Mouse (Mus musculus) forebrain, embryonic 14.5 days (tissue): ENCODE measurements around the gene Dscaml1. TPM values are rescaled to one million over a fixed set of nuclear protein-coding genes. Genes with fewer than 3 reads are reported as not detected.

Source experiments
- ATAC-seq: fragments of 200-750 bp; cut with Nextera tagmentation; 2 replicates; pipeline ENCODE4 v1.8.0; 2017; ENCODE audit warnings: mild to moderate bottlenecking, moderate library complexity
- DNase-seq: peaks from one replicate; pipeline ENCODE4 v3.0.0-alpha.2; 2015; ENCODE audit warnings: low spot score
- H3K27ac ChIP-seq: fragments of 300-500 bp; sonication (generic); 2 replicates; pipeline ENCODE4 v1.5.1; 2014; ENCODE audit warnings: low read depth, mild to moderate bottlenecking, control low read depth, low read length, moderate library complexity
- H3K27me3 ChIP-seq: fragments of 300-500 bp; sonication (generic); replicated peaks from 2 replicates; pipeline ENCODE4 v1.6.1; 2014; ENCODE audit warnings: low read length, control low read depth, mixed read lengths; ENCODE audit not compliant: control insufficient read depth, insufficient read depth
- H3K36me3 ChIP-seq: fragments of 300-500 bp; sonication (generic); 2 replicates; pipeline ENCODE4 v1.6.1; 2014; ENCODE audit warnings: low read length, control low read depth; ENCODE audit not compliant: control insufficient read depth, insufficient read depth
- H3K4me1 ChIP-seq: fragments of 300-500 bp; sonication (generic); 2 replicates; pipeline ENCODE4 v1.6.1; 2014; ENCODE audit warnings: antibody characterized with exemption, low read length, control low read depth; ENCODE audit not compliant: control insufficient read depth, insufficient read depth
- H3K4me2 ChIP-seq: fragments of 300-500 bp; sonication (generic); 2 replicates; pipeline ENCODE4 v1.6.1; 2014; ENCODE audit warnings: mild to moderate bottlenecking, control low read depth, low read length
- H3K4me3 ChIP-seq: fragments of 300-500 bp; sonication (generic); 2 replicates; pipeline ENCODE4 v1.5.1; 2014; ENCODE audit warnings: low read depth, low read length, control low read depth
- H3K9ac ChIP-seq: fragments of 300-500 bp; sonication (generic); 2 replicates; pipeline ENCODE4 v1.6.1; 2014; ENCODE audit warnings: mild to moderate bottlenecking, low read length, control low read depth, moderate library complexity
- H3K9me3 ChIP-seq: fragments of 300-500 bp; sonication (generic); replicated peaks from 2 replicates; pipeline ENCODE4 v1.6.1; 2016; ENCODE audit warnings: low read length, control low read depth, mixed read lengths; ENCODE audit not compliant: control insufficient read depth
- WGBS: fragments of 180-500 bp; shearing (Covaris S2); extraction: QIAGEN DNeasy Blood & Tissue Kit; methylation state at CpG from one replicate; pipeline ENCODE4 v1.1.7; 2014; 5-methylcytosine and 5-hydroxymethylcytosine counted together
- polyA plus RNA-seq: library from polyadenylated mRNA; unstranded; fragments of >200 nt; fragmentation: Nextera tagmentation; extraction: Ambion mirVana; gene quantifications from 2 replicates; pipeline ENCODE4 v1.2.1, GENCODE M21; 2014

The Dscaml1 gene
- polyA plus RNA-seq, 1 experiment from 2014 or later, result 11.3 TPM

DNA sequence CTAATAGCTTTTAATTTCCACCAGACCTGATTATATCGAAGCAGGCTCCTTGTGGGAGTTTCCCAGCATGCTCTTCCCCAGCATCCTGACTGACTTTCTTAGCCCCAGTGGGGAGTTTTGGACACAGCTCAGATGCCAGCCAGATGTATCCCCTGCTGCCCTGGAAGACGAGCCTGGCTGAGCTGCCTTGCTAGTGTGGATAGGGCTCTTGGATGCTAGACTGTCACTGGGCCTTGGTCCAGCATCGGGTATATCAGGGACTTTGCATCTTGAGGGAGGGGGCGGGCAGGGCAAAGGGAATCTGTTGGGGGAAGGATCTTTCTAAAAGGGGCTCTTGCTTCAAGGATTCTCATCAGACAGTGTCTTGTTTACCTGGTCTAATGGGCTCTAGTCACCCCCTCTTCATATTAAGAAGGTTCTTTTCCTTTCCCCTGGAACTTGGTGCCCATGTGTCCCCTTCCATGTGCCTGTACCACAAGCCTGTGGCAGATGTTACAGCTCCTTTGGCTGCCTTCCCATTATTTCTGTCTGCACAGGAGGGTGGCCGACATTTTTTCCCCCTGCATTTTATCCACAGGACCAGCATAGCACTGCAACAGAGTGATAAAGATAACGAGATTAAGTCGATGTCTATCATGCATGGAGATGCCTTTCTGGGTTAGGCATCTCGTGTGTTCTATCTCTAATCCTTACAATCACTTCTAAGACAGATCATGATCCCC is 28.6 kb downstream of the Dscaml1 start:
- no peaks in the 10 kb centered on the region for H3K27me3 ChIP-seq
- peak overlapping the region; percentile 52 for H3K27ac ChIP-seq
- ATAC-seq (peak; percentile 34; the same call in 1 of the 2 replicates), DNase-seq (peak; percentile 55)
- no peaks in the 10 kb centered on the region for H3K9me3 ChIP-seq
- peaks cover 10% of the 10 kb centered on the region for H3K4me1 ChIP-seq
- H3K9ac ChIP-seq, result no peak overlapping the region
- 54% methylated on average over 8 of the region's 8 CpGs for WGBS
- 0 out of 2 replicates have a peak, but pooled peaks cover 13% of the 10 kb centered on the region for H3K36me3 ChIP-seq
- no peak overlapping the region for H3K4me2 ChIP-seq
- H3K4me3 ChIP-seq, result no peak overlapping the region

DNA sequence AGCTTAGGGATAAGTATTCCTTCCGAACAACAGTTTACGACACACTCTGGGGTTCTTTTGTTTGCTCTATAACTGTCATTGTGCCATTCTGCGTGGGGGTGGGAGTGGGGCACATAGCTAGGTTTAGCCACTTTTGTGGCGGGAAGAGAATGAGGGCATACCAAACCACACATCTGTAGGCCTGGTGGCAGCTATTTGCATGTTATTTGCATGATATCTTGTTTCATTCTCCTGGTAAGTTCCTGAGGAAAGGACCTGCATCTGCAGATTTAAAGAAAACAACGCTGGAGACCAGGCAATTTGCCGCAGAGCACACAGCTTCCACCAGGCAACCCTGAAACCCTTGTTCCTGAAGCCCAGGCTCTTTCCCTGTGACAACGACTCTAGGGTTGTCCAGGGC is 30.8 kb downstream of the Dscaml1 start:
- Histone ChIP-seq H3K27ac (no peak overlapping the region), H3K4me2 (no peak overlapping the region), H3K9ac (no peak overlapping the region), H3K36me3 (no peaks in the 10 kb centered on the region), H3K27me3 (no peaks in the 10 kb centered on the region), H3K4me1 (peaks cover 10% of the 10 kb centered on the region), H3K4me3 (no peak overlapping the region), H3K9me3 (no peaks in the 10 kb centered on the region)
- ATAC-seq (no peak), DNase-seq (no peak)
- 40% methylated on average over 7 of the region's 7 CpGs for WGBS

DNA sequence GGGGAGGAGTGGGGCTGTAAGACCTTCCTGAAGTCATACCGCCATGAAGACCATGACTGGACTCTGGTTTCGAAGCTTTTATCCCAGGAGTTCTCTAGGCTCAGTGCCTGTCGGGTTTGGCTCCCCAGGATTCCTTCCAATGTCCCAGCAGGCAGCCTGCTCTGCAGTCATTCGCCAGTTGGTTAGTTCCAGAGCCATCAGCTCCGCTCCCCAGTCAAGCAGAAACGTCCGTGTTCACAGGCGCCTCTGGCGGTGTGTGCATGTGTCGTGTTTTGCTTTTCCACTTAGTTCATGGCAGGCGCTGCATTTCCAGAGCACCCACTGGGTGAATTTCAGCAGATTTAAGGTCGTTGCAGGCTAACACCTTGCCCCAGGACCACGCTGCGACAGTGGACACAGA is 31.9 kb downstream of the Dscaml1 start:
- ATAC-seq, result no peak
- Histone ChIP-seq H3K27ac (0 out of 2 replicates have a peak overlapping the region, but pooled peaks have one; percentile 7), H3K4me1 (peaks cover 10% of the 10 kb centered on the region), H3K4me2 (no peak overlapping the region), H3K4me3 (no peak overlapping the region), H3K27me3 (no peaks in the 10 kb centered on the region), H3K9ac (no peak overlapping the region), H3K36me3 (no peaks in the 10 kb centered on the region), H3K9me3 (no peaks in the 10 kb centered on the region)
- WGBS, result 60% methylated on average over 14 of the region's 14 CpGs
- DNase-seq, result peak; percentile 40

DNA sequence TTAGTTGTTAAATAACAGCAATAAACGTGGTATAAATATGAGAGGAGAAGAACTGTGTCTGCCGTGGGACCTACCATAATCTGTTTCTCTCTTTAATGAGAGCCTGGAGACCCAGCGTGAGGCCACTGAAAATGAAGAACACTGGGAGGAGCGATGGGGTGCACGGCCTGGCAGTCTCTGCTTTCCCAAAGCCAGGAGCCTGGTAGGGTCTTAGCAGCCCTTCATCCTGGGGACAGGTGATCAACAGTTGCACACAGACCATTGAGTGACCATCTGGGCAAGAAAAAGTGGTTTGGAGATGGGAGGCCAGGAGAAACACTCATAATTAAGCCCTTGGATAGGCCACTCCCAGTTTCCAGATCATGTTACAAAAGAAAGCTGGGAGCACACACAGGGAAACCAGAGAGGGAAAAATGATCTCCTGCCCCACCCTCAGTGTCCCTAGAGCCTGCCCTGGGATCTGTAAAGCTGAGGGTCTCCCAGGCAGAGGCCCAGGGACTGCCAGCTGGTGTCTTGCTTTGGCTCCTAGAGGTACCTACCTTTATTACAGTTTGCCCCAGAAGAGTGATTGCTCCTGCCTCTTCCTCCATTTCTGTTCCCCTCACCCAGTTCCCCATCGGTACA is 39.1 kb downstream of the Dscaml1 start:
- ATAC-seq (no peak), DNase-seq (no peak)
- no peaks in the 10 kb centered on the region for H3K27me3 ChIP-seq
- no peak overlapping the region for H3K27ac ChIP-seq
- no peak overlapping the region for H3K4me2 ChIP-seq
- H3K4me3 ChIP-seq, result no peak overlapping the region
- H3K36me3 ChIP-seq, result no peaks in the 10 kb centered on the region
- no peak overlapping the region for H3K9ac ChIP-seq
- no peaks in the 10 kb centered on the region for H3K9me3 ChIP-seq
- H3K4me1 ChIP-seq, result peaks cover 10% of the 10 kb centered on the region
- WGBS, result 41% methylated on average over 6 of the region's 6 CpGs

DNA sequence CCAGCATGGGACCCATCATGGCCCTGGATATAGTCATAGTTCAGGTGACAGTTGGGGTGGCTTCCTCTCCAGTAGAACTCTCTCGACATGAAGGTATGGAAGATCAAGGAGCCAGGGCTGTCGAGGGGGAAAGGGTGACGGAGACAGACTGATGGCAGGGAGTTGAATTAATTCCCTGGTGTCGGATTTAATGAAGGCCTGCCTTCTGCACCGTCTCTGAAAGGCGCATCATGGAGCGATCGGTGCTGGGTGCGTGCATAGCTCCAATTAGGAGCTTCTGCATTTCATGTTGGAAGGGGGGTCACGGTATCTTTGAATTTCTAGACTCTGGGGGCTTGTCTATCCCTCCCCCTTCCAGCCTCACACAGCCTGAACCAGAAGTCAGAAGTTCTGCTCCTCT is 41.8 kb downstream of the Dscaml1 start:
- H3K9me3 ChIP-seq, result no peaks in the 10 kb centered on the region
- H3K4me2 ChIP-seq, result no peak overlapping the region
- peak; percentile 11 for DNase-seq
- H3K27me3 ChIP-seq, result no peaks in the 10 kb centered on the region
- no peak overlapping the region for H3K27ac ChIP-seq
- ATAC-seq, result no peak
- 65% methylated on average over 10 of the region's 10 CpGs for WGBS
- no peaks in the 10 kb centered on the region for H3K36me3 ChIP-seq
- H3K4me3 ChIP-seq, result no peak overlapping the region
- peaks cover 28% of the 10 kb centered on the region for H3K4me1 ChIP-seq
- H3K9ac ChIP-seq, result no peak overlapping the region

DNA sequence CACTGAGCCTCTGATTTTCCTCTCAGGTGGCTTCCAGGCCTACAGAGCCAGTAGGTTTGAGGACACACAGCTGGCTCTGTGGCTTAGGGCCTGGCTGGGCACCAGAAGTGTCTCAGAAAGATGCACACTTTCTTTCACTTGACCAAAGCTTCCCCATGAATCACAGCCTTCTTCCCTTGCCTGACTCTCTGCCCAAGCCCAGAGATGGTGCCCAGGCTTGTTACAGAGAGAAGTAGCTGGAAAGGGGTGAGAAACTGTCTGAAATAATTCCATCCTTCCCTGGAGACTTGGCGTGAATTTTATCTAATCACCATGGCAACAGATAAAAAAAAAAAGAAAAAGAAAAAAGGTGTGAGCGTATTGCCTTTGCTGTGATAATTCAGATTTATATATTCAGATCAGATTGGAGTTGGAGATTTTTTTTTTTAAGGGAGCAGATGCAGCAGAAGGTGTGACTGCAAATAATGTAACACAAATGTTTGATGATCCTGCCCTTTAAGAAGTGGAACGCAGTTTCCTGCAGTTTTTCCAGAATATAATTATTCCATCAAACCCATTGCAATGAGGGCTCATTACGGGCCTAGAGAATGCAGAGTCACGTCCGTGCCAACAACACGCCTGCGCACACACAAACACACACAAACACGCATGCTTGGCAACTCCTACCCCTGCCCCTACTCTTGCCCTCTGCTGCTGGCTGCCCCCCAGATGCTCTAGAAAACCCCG is 44.5 kb downstream of the Dscaml1 start:
- DNase-seq (peak; percentile 84), ATAC-seq (peak; percentile 62)
- H3K9ac ChIP-seq, result no peak overlapping the region
- H3K4me2 ChIP-seq, result peak overlapping the region; percentile 31
- 44% methylated on average over 10 of the region's 10 CpGs for WGBS
- no peaks in the 10 kb centered on the region for H3K36me3 ChIP-seq
- no peaks in the 10 kb centered on the region for H3K27me3 ChIP-seq
- H3K4me3 ChIP-seq, result no peak overlapping the region
- H3K9me3 ChIP-seq, result no peaks in the 10 kb centered on the region
- H3K27ac ChIP-seq, result peak overlapping the region; percentile 88
- H3K4me1 ChIP-seq, result peaks cover 28% of the 10 kb centered on the region

DNA sequence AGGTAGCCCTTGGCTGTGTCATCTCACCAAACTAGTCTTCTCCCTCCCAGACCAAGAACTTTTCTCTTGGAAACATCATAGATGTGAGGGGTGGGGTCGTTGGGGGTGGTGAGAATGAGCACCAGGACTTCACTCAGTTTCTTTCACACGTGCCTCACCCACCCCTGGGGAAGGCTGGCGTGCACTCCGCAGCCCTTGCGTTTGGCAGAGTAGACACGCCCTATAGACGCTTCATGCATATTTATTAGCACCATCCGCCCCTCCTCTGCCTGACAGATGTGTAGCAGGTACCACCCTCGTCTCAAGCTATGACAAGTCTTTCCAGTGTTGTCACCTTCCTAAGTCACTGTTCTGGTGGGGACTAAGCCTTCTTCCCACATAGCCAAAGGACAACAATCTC is 45.3 kb downstream of the Dscaml1 start:
- ATAC-seq, result peak; percentile 59
- WGBS, result 10% methylated on average over 9 of the region's 9 CpGs
- Histone ChIP-seq H3K27ac (peak overlapping the region; percentile 88), H3K27me3 (no peaks in the 10 kb centered on the region), H3K4me3 (no peak overlapping the region), H3K4me2 (no peak overlapping the region; the same call in 1 of the 2 replicates), H3K4me1 (peaks cover 28% of the 10 kb centered on the region), H3K9me3 (no peaks in the 10 kb centered on the region), H3K36me3 (no peaks in the 10 kb centered on the region), H3K9ac (no peak overlapping the region)
- peak; percentile 50 for DNase-seq

DNA sequence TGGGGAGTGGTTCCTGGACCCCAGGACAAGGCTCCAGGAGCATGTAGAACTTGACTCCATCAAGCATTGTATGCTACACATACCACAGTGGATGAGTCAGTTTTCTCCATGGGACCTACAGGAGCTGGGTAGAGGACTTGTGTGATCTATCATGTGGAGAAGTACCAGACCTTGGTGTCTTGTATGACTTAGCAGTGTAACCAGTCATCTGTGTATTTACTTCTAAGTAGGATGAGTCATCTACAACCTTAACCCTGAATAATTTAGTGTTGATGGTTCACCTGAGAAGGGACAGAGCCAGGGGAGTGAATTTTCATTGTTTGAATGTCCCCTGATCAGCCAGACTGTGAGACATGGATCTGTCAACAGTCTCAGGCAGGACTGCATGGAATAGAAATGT is 48.4 kb downstream of the Dscaml1 start:
- no peak for ATAC-seq
- Histone ChIP-seq H3K36me3 (no peaks in the 10 kb centered on the region), H3K4me3 (no peak overlapping the region), H3K27me3 (no peaks in the 10 kb centered on the region), H3K9ac (no peak overlapping the region), H3K9me3 (no peaks in the 10 kb centered on the region), H3K4me1 (peaks cover 24% of the 10 kb centered on the region), H3K27ac (no peak overlapping the region), H3K4me2 (no peak overlapping the region)
- DNase-seq, result no peak

DNA sequence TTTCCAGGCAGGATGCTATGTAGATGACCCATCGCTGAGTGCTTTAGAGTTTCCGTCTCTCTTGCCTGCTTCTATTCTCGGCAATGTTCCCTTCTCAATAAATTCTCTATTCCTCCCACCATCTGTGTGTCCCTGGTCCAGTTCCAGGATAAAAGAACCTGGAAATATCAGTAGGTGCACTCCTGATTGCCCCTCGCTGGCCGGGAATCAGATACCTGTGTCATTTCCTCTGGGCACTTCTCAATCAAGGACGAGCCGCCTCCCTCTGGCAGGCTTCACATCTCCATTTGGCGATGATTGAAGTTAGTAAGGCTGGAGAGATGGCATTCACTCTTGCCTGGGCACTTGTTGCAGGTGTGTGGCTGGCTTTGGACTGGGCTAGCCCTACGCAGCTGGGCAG is 54.5 kb downstream of the Dscaml1 start:
- Histone ChIP-seq H3K4me2 (no peak overlapping the region), H3K27me3 (no peaks in the 10 kb centered on the region), H3K36me3 (no peaks in the 10 kb centered on the region), H3K9ac (no peak overlapping the region), H3K4me1 (no peaks in the 10 kb centered on the region), H3K27ac (no peak overlapping the region), H3K9me3 (no peaks in the 10 kb centered on the region), H3K4me3 (no peak overlapping the region)
- ATAC-seq, result no peak
- WGBS, result 90% methylated on average over 9 of the region's 9 CpGs
- DNase-seq, result no peak
